Mouse (Mus musculus): Measurements from ENCODE around the gene F5. TPM values are rescaled to one million over a fixed set of nuclear protein-coding genes. Genes with fewer than 3 reads are reported as not detected.
A peak's percentile ranks its signal among the peaks of the same experiment; 100 is the strongest.

Gene F5
- total and polyA plus RNA-seq, 3 experiments: under 0.01 to 0.19 TPM; not detected in 1

DNA sequence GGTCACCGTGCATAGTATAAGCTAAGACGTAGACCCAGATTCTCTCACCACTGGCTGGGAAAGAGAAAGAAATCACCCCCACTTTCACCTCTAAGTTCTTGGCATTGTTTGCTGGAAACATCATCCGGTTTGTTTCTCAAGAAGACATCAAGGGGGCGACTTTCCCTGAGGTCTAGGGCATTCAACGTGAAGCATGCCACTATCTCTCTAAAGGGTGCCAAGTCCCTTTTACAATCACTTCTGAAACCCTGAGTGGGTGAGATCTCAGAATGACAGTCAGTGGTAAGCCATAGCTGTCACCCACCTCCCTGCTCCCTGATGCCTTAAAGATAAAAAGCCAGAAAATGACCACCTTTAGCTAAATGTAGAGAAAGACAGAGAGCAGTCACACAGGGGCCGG is 15.0 kb upstream of the F5 start:
- H3K36me3 ChIP-seq (replicated peaks in 1 of 2; ENCODE audit: control insufficient read depth in 1 of 2, insufficient read depth in 1 of 2, low read length in 1 of 2): no peaks in the 10 kb centered on the region

DNA sequence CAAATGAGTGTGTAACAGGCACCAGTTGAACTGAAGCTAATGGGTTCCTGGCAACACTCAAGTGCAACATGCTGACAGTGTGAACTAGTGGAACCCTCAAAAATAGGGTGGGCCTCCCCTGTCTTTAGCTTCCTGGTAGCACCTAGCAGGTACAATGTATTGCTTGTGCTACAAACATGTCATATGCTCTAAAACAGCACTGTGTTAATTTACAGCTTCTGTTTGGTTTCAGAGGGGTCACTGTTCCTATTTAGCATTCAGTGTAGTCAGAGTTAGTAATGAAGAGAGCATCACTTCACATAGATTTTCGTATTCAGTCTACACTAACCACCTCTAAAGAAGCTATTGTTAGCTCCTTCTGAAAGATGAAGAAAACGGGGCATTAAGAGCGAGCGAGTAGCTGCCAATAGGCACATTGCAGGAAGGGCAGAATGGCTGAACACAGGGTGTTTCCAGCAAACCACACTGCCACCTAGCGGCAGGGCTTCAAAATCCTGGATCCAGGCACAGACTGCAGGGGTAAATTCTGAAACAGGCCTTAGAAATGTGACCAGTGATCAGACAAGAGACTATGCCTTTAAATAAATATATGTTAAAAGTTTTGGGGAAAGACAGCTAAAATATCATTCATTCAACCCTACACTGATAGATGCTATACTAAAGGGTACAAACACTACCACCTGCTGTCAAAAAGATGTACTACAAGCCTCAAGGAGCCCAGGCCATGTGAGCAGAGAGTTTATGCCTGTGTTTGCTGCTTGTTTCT is 13.1 kb upstream of the F5 start:
- H3K27ac ChIP-seq (ENCODE audit: insufficient read depth, low read depth): no peak overlapping the region
- no peak overlapping the region for H3K4me3 ChIP-seq (replicated peaks in 1 of 3; ENCODE audit: low read depth in 2 of 3, low read length in 2 of 3, poor library complexity in 1 of 3)
- peak; percentile 83 for DNase-seq (ENCODE audit: extremely low read depth)
- no peak overlapping the region for H3K9ac ChIP-seq (ENCODE audit: insufficient read depth, low read depth)
- H3K27me3 ChIP-seq (replicated peaks): peaks cover 44% of the 10 kb centered on the region
- no peaks in the 10 kb centered on the region for H3K79me2 ChIP-seq (replicated peaks; ENCODE audit: control insufficient read depth, extremely low read depth, insufficient read depth, poor library complexity, severe bottlenecking)
- H3K36me3 ChIP-seq (replicated peaks in 1 of 2; ENCODE audit: control insufficient read depth in 1 of 2, insufficient read depth in 1 of 2, low read length in 1 of 2): no peaks in the 10 kb centered on the region
- peak overlapping the region; percentile 42; the same call in 1 of the 2 replicates for H3K4me2 ChIP-seq (ENCODE audit: insufficient read depth, low read depth, poor library complexity, severe bottlenecking)
- dilution Hi-C loops (cut with MboI; ENCODE audit: extremely low pct_ligation_motif_present, extremely low pct_unique_long_range_greater_than_20kb, low sequenced_read_pairs) (no loop called here), in situ Hi-C loops (cut with MboI; ENCODE audit: low pct_ligation_motif_present, low pct_unique_long_range_greater_than_20kb, low sequenced_read_pairs) (loop anchor here (5.0 kb wide), 1 partner anchor 91 kb away; the partner anchor contains the start of gene Sele)
- peaks cover 16 to 32% of the 10 kb centered on the region in 2 experiments for H3K4me1 ChIP-seq (ENCODE audit: control insufficient read depth in 1 of 2, insufficient read depth in 2 of 2)
- no peaks in the 10 kb centered on the region for H3K9me3 ChIP-seq (replicated peaks; ENCODE audit: low read length)
- TF ChIP-seq MAX (IDR thresholded peaks at IDR 0.05; ENCODE audit: low read length): no peak
- TF ChIP-seq JUND (conservative IDR thresholded peaks at IDR 0.05; ENCODE audit: low read depth, low read length): no peak
- no peak for TF ChIP-seq GABPA (IDR thresholded peaks at IDR 0.05; ENCODE audit: insufficient replicate concordance, low read depth, low read length)
- no peak for TF ChIP-seq NRF1 (IDR thresholded peaks at IDR 0.05; ENCODE audit: low read depth, low read length)
- TF ChIP-seq ZNF384 (IDR thresholded peaks at IDR 0.05; ENCODE audit: low read depth, low read length): no peak
- no peak for TF ChIP-seq ZC3H11A (IDR thresholded peaks at IDR 0.05; ENCODE audit: low read depth, low read length)
- no peak for TF ChIP-seq POLR2A (IDR thresholded peaks at IDR 0.05; ENCODE audit: low read depth, low read length)
- TF ChIP-seq ZKSCAN1 (IDR thresholded peaks at IDR 0.05; ENCODE audit: borderline replicate concordance, low read depth, low read length): no peak
- TF ChIP-seq ETS1 (conservative IDR thresholded peaks at IDR 0.05; ENCODE audit: low read depth, low read length): no peak
- no peak for TF ChIP-seq MAZ (IDR thresholded peaks at IDR 0.05; ENCODE audit: low read depth, low read length)
- peak; percentile 71 for TF ChIP-seq SMC3 (IDR thresholded peaks at IDR 0.05; ENCODE audit: low read depth, low read length)
- no peak for TF ChIP-seq KAT2A (IDR thresholded peaks at IDR 0.05; ENCODE audit: insufficient replicate concordance, low read length)
- peak; percentile 32; the same call in 1 of the 2 replicates for TF ChIP-seq ELF1 (IDR thresholded peaks at IDR 0.05; ENCODE audit: low read depth, low read length)
- no peak for TF ChIP-seq RCOR1 (conservative IDR thresholded peaks at IDR 0.05; ENCODE audit: low read depth, low read length)
- no peak for TF ChIP-seq ZMIZ1 (IDR thresholded peaks at IDR 0.05; ENCODE audit: low read depth, low read length)
- no peak for TF ChIP-seq CHD2 (IDR thresholded peaks at IDR 0.05; ENCODE audit: low read length)
- no peak for TF ChIP-seq EP300 (IDR thresholded peaks at IDR 0.05; ENCODE audit: low read length)
- TF ChIP-seq HCFC1 (IDR thresholded peaks at IDR 0.05; ENCODE audit: low read depth, low read length): no peak
- peak; percentile 34; the same call in 1 of the 2 replicates for TF ChIP-seq NELFE (IDR thresholded peaks at IDR 0.05; ENCODE audit: low read depth, low read length)
- no peak for TF ChIP-seq E2F4 (IDR thresholded peaks at IDR 0.05; ENCODE audit: insufficient replicate concordance, low read depth, low read length)
- no peak for TF ChIP-seq TBP (conservative IDR thresholded peaks at IDR 0.05; ENCODE audit: low read depth, low read length)
- no peak for TF ChIP-seq MEF2A (IDR thresholded peaks at IDR 0.05; ENCODE audit: borderline replicate concordance, low read depth, low read length)
- peak; percentile 71 for TF ChIP-seq RAD21 (IDR thresholded peaks at IDR 0.05; ENCODE audit: low read depth, low read length)
- no peak for TF ChIP-seq CHD1 (IDR thresholded peaks at IDR 0.05; ENCODE audit: low read depth, low read length)
- TF ChIP-seq USF2 (conservative IDR thresholded peaks at IDR 0.05; ENCODE audit: low read depth, low read length): no peak
- TF ChIP-seq IRF4 (IDR thresholded peaks at IDR 0.05; ENCODE audit: low read depth, low read length): no peak
- no peak for TF ChIP-seq USF1 (IDR thresholded peaks at IDR 0.05; ENCODE audit: low read depth, low read length)
- no peak for TF ChIP-seq BHLHE40 (IDR thresholded peaks at IDR 0.05; ENCODE audit: low read depth, low read length)
- no peak for TF ChIP-seq MAFK (IDR thresholded peaks at IDR 0.05; ENCODE audit: insufficient replicate concordance, low read length)

More for the DNA sequence above, 15.0 kb upstream of the F5 start:
- dilution Hi-C loops (cut with MboI; ENCODE audit: extremely low pct_ligation_motif_present, extremely low pct_unique_long_range_greater_than_20kb, low sequenced_read_pairs): no loop called here
- no peaks in the 10 kb centered on the region for H3K9me3 ChIP-seq (replicated peaks; ENCODE audit: low read length)
- TF ChIP-seq UBTF (IDR thresholded peaks at IDR 0.05; ENCODE audit: low read depth, low read length) (no peak), SMC3 (IDR thresholded peaks at IDR 0.05; ENCODE audit: low read depth, low read length) (no peak), POLR2A (IDR thresholded peaks at IDR 0.05; ENCODE audit: low read depth, low read length) (no peak), ELF1 (IDR thresholded peaks at IDR 0.05; ENCODE audit: low read depth, low read length) (no peak), MEF2A (IDR thresholded peaks at IDR 0.05; ENCODE audit: borderline replicate concordance, low read depth, low read length) (no peak), ETS1 (conservative IDR thresholded peaks at IDR 0.05; ENCODE audit: low read depth, low read length) (no peak), CHD2 (IDR thresholded peaks at IDR 0.05; ENCODE audit: low read length) (no peak)
- H3K9ac ChIP-seq (ENCODE audit: insufficient read depth, low read depth): no peak overlapping the region
- no peak overlapping the region for H3K27ac ChIP-seq (ENCODE audit: insufficient read depth, low read depth)
- peaks cover 16 to 32% of the 10 kb centered on the region in 2 experiments for H3K4me1 ChIP-seq (ENCODE audit: control insufficient read depth in 1 of 2, insufficient read depth in 2 of 2)
- DNase-seq (ENCODE audit: extremely low read depth): no peak
- H3K4me3 ChIP-seq (replicated peaks in 1 of 3; ENCODE audit: low read depth in 2 of 3, low read length in 2 of 3, poor library complexity in 1 of 3): no peak overlapping the region
- peaks cover 32% of the 10 kb centered on the region for H3K27me3 ChIP-seq (replicated peaks)
- in situ Hi-C loops (cut with MboI; ENCODE audit: low pct_ligation_motif_present, low pct_unique_long_range_greater_than_20kb, low sequenced_read_pairs): loop anchor here (5.0 kb wide), 1 partner anchor 89 kb away; the partner anchor contains the start of gene Sele
- no peaks in the 10 kb centered on the region for H3K79me2 ChIP-seq (replicated peaks; ENCODE audit: control insufficient read depth, extremely low read depth, insufficient read depth, poor library complexity, severe bottlenecking)
- H3K4me2 ChIP-seq (ENCODE audit: insufficient read depth, low read depth, poor library complexity, severe bottlenecking): no peak overlapping the region
